Comparison of ENCODE assay signal across 8 mouse cellular contexts in the genomic region with DNA sequence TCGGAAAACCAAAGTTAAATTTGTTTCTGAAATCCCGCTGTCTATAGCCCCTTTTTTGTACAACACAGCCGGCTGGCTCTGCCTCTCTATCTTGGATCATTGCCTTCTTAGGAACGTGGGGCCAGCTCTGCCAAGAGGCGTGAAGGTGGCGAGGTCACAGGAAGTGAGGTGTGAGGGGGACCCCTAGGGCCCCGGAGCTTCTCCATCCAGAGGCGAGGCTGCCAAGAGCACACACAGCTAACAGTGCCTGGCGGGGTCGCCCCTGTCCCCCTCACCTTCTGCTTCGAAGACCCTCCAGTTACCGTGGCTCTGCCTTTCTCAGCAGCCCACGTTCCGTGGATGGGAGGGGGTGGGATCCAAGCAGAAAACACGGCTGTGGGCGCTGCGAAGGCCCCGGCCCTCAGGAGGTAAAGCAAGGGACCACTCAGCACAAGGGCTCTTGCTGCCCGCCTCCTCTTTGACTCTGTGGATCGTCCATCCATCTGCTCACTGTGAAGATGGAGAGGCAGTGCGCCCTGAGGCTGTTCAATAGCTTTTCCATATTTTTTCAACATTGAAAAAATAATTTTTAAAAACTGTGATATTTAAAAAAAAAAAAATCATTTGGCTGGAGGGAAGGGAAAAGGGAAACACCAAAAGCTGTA. TPM values are rescaled to one million over a fixed set of nuclear protein-coding genes. Genes with fewer than 3 reads are reported as not detected.
DNase-seq lines count a peak whose midpoint lies in the region; ATAC-seq lines count a peak whose summit lies in the region.
"Had no signal": no experiment of that assay in that cellular context is flagged by ENCODE, and none has a peak within 500 bp of the region (broad histone marks: within the 10 kb centered on the region; RNA-seq: fewer than 3 reads in every experiment).

No protein-coding gene starts in this region.

- H3K9me3 ChIP-seq in limb, embryonic 11.5 days (ENCODE audit: control insufficient read depth, low read length): no peaks in the 10 kb centered on the region
- H3K9me3 ChIP-seq: megakaryocyte, embryonic 14.5 days had no signal

- no peaks in the 10 kb centered on the region for H3K36me3 ChIP-seq in limb, embryonic 11.5 days (ENCODE audit: control insufficient read depth, insufficient read depth, low read length)

- 65% methylated on average over 21 of the region's 21 CpGs for WGBS in limb, embryonic 11.5 days

- DNase-seq in kidney, postnatal 10 days: peak; percentile 11
- DNase-seq in kidney, postnatal 36 days: no peak
- DNase-seq in cerebellum, adult 11 months: peak; percentile 19
- DNase-seq in cerebellum, adult 9-11 months: peak; percentile 36
- DNase-seq in limb, embryonic 11.5 days (ENCODE audit: low spot score): no peak
- DNase-seq in urinary bladder, postnatal 14 days (ENCODE audit: low spot score): no peak
- DNase-seq in kidney, adult 8-10 months: no peak

- no peak overlapping the region for H3K4me3 ChIP-seq in limb, embryonic 11.5 days (ENCODE audit: low read depth, low read length)
- H3K4me3 ChIP-seq: megakaryocyte, embryonic 14.5 days had no signal

- 0 out of 2 replicates have a peak overlapping the region, but pooled peaks have one; percentile 10 for H3K4me2 ChIP-seq in limb, embryonic 11.5 days (ENCODE audit: low read depth, severe bottlenecking)

- H3K9ac ChIP-seq in limb, embryonic 11.5 days (ENCODE audit: low read length): no peak overlapping the region

- no peaks in the 10 kb centered on the region for H3K27me3 ChIP-seq in limb, embryonic 11.5 days (ENCODE audit: control insufficient read depth, insufficient read depth, low read length)
- H3K27me3 ChIP-seq: megakaryocyte, embryonic 14.5 days had no signal

- H3K4me1 ChIP-seq in limb, embryonic 11.5 days (ENCODE audit: control insufficient read depth, insufficient read depth, low read length): no peaks in the 10 kb centered on the region
- H3K4me1 ChIP-seq: megakaryocyte, embryonic 14.5 days had no signal

- ATAC-seq in limb, embryonic 11.5 days (ENCODE audit: insufficient number of reproducible peaks, low FRiP score, low TSS enrichment, low read depth): peak; percentile 54; the same call in 1 of the 2 replicates

- H3K27ac ChIP-seq in limb, embryonic 11.5 days (replicated peaks; ENCODE audit: low read depth, low read length): no peak overlapping the region

RNA-seq across cellular contexts. Expression of a gene that starts 25.4 kb away (rescaled TPM):
- not detected in 2 replicates for polyA plus RNA-seq in limb, embryonic 11.5 days (2014; fragmentation: Nextera tagmentation; extraction: Ambion mirVana)

Comparison
In these comparisons a context has a peak if more than half of its experiments do, and no peak if none do; other contexts are left out.
1. DNase-seq: peak in kidney, postnatal 10 days (single experiment), cerebellum, adult 11 months (single experiment) and cerebellum, adult 9-11 months (single experiment); none in kidney, postnatal 36 days (0 of 2), limb, embryonic 11.5 days (single experiment), urinary bladder, postnatal 14 days (single experiment) and kidney, adult 8-10 months (0 of 2).